ENCODE assay signal across 27 mouse cellular contexts in the genomic region with DNA sequence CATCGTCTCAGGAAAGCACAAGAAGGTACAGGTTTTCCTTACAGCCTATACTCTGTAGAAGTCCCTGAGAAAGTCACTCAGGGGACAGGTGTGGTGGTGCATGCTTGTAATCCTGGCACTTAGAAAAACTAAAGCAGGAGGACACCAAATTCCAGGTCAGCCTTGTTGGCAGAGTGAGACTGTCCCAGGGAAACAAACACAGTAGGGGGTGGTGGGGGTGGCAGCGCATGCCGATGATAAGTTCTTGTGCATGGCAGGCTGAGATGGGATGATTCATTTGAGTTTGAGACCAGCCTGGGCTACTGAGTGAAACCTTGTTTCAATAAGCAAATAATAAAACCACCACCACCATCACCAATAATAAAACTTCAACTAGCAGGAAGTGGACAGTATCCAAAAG. TPM values are rescaled to one million over a fixed set of nuclear protein-coding genes. Genes with fewer than 3 reads are reported as not detected.
DNase-seq lines count a peak whose midpoint lies in the region; ATAC-seq and TF ChIP-seq lines count a peak whose summit lies in the region.
"Had no signal": no experiment of that assay in that cellular context is flagged by ENCODE, and none has a peak within 500 bp of the region (broad histone marks: within the 10 kb centered on the region; RNA-seq: fewer than 3 reads in every experiment).

No protein-coding gene starts in this region.

- no peak for TF ChIP-seq RAD21 in CH12.LX (IDR thresholded peaks at IDR 0.05; ENCODE audit: low read depth, low read length)

- H3K36me3 ChIP-seq in liver, embryonic 12.5 days: peaks cover 83% of the 10 kb centered on the region
- peaks cover 0 to 36% of the 10 kb centered on the region in 2 experiments for H3K36me3 ChIP-seq in CH12.LX (replicated peaks in 1 of 2; ENCODE audit: control insufficient read depth in 1 of 2, insufficient read depth in 1 of 2, low read length in 1 of 2)
- H3K36me3 ChIP-seq: hindbrain, embryonic 13.5 days; limb, embryonic 10.5 days; limb, embryonic 15.5 days; stomach, embryonic 15.5 days had no signal

- H3K4me3 ChIP-seq in liver, embryonic 12.5 days: no peak overlapping the region
- no peak overlapping the region for H3K4me3 ChIP-seq in CH12.LX (replicated peaks in 1 of 3; ENCODE audit: low read depth in 2 of 3, low read length in 2 of 3, poor library complexity in 1 of 3)
- no peak overlapping the region for H3K4me3 ChIP-seq in cerebellum, adult 2 months (replicated peaks; ENCODE audit: insufficient read depth, low read depth, low read length)
- H3K4me3 ChIP-seq in lung, adult 2 months (replicated peaks; ENCODE audit: extremely low read depth, low read depth, low read length): no peak overlapping the region
- H3K4me3 ChIP-seq: forebrain, embryonic 13.5 days; hindbrain, embryonic 13.5 days; limb, embryonic 10.5 days; limb, embryonic 15.5 days; stomach, embryonic 15.5 days had no signal

- no peak for DNase-seq in liver
- DNase-seq in CH12.LX (ENCODE audit: extremely low read depth): no peak
- DNase-seq in cerebellum, adult 2 months: peak; percentile 54 to 81
- DNase-seq in cerebellum, postnatal 14 days: peak; percentile 23 to 39
- no peak for DNase-seq in embryo, embryonic 10 days (ENCODE audit: low spot score)
- DNase-seq in frontal cortex, adult 2 months (ENCODE audit: extremely low spot score in 1 of 2, low spot score in 1 of 2): no peak
- DNase-seq in lung, adult 2 months: no peak
- DNase-seq: adrenal gland, adult 2 months; gastrocnemius, postnatal 14 days; heart, postnatal 36 days; kidney, adult 9 months; kidney, postnatal 10 days; lung, embryonic 14.5 days; lung, postnatal 14 days; midbrain, embryonic 14.5 days; thymus, adult 18-20 months; thymus, postnatal 25 days had no signal

- no peak for ATAC-seq in liver, embryonic 12.5 days
- ATAC-seq: activated CD4-positive, CD25-positive, alpha-beta regulatory T cell, adult 4 months; CD4-positive, CD25-positive, alpha-beta regulatory T cell, adult 4 months; forebrain, embryonic 13.5 days; intestine, embryonic 16.5 days had no signal

- H3K27me3 ChIP-seq in liver, embryonic 12.5 days (replicated peaks): no peaks in the 10 kb centered on the region
- H3K27me3 ChIP-seq in CH12.LX (replicated peaks): no peaks in the 10 kb centered on the region
- no peaks in the 10 kb centered on the region for H3K27me3 ChIP-seq in cerebellum, adult 2 months (ENCODE audit: control insufficient read depth, insufficient read depth, low read length)
- H3K27me3 ChIP-seq: forebrain, embryonic 13.5 days; hindbrain, embryonic 13.5 days; limb, embryonic 15.5 days; stomach, embryonic 15.5 days had no signal

- H3K4me2 ChIP-seq in liver, embryonic 12.5 days: no peak overlapping the region
- H3K4me2 ChIP-seq in CH12.LX (ENCODE audit: insufficient read depth, low read depth, poor library complexity, severe bottlenecking): peak overlapping the region; percentile 98
- H3K4me2 ChIP-seq: forebrain, embryonic 13.5 days; heart, embryonic 11.5 days; hindbrain, embryonic 13.5 days; limb, embryonic 15.5 days; lung, embryonic 14.5 days; stomach, embryonic 15.5 days had no signal

- H3K9ac ChIP-seq in liver, embryonic 12.5 days: no peak overlapping the region
- no peak overlapping the region; the same call in 1 of the 2 replicates for H3K9ac ChIP-seq in CH12.LX (ENCODE audit: insufficient read depth, low read depth)
- H3K9ac ChIP-seq: forebrain, embryonic 13.5 days; hindbrain, embryonic 13.5 days; limb, embryonic 15.5 days; lung, embryonic 14.5 days; stomach, embryonic 15.5 days had no signal

- dilution Hi-C loops in CH12.LX (cut with MboI; ENCODE audit: extremely low pct_ligation_motif_present, extremely low pct_unique_long_range_greater_than_20kb, low sequenced_read_pairs): no loop called here

- H3K79me2 ChIP-seq in CH12.LX (replicated peaks; ENCODE audit: control insufficient read depth, extremely low read depth, insufficient read depth, poor library complexity, severe bottlenecking): peaks cover 13% of the 10 kb centered on the region

- no peak for TF ChIP-seq CTCF in CH12.LX (conservative IDR thresholded peaks at IDR 0.05 in 1 of 2, IDR thresholded peaks at IDR 0.05 in 1 of 2; ENCODE audit: low read depth in 2 of 2, low read length in 2 of 2)
- no peak for TF ChIP-seq CTCF in cerebellum, adult 2 months (IDR thresholded peaks at IDR 0.05; ENCODE audit: borderline replicate concordance, insufficient read depth, low read depth, low read length)
- TF ChIP-seq CTCF in lung, adult 2 months (IDR thresholded peaks at IDR 0.05; ENCODE audit: insufficient read depth, low read length): no peak

- H3K4me1 ChIP-seq in liver, embryonic 12.5 days: peaks cover 97% of the 10 kb centered on the region
- H3K4me1 ChIP-seq in CH12.LX (ENCODE audit: control insufficient read depth in 1 of 2, insufficient read depth in 2 of 2): peaks cover 0 to 36% of the 10 kb centered on the region in 2 experiments; a peak in 2 of 4 replicates
- H3K4me1 ChIP-seq in cerebellum, adult 2 months (ENCODE audit: control insufficient read depth, insufficient read depth, low read length): peaks cover 9% of the 10 kb centered on the region
- no peaks in the 10 kb centered on the region for H3K4me1 ChIP-seq in lung, adult 2 months (ENCODE audit: control insufficient read depth, insufficient read depth, low read length)

- no peaks in the 10 kb centered on the region for H3K9me3 ChIP-seq in liver, embryonic 12.5 days (replicated peaks)
- H3K9me3 ChIP-seq in CH12.LX (replicated peaks; ENCODE audit: low read length): no peaks in the 10 kb centered on the region
- H3K9me3 ChIP-seq: forebrain, embryonic 13.5 days; hindbrain, embryonic 13.5 days; limb, embryonic 10.5 days; limb, embryonic 15.5 days; stomach, embryonic 15.5 days had no signal

- WGBS in liver, embryonic 12.5 days (ENCODE audit: insufficient replicate concordance): 79% methylated on average over 3 of the region's 3 CpGs
- 26% methylated on average over 3 of the region's 3 CpGs for WGBS in cerebellum, adult 2 months
- WGBS in lung, adult 2 months: 90% methylated on average over 3 of the region's 3 CpGs

- TF ChIP-seq POLR2A in CH12.LX (IDR thresholded peaks at IDR 0.05; ENCODE audit: low read depth, low read length): no peak
- no peak for TF ChIP-seq POLR2A in cerebellum, adult 2 months (IDR thresholded peaks at IDR 0.05; ENCODE audit: borderline replicate concordance, insufficient read depth, low read length)
- TF ChIP-seq POLR2A in lung, adult 2 months (IDR thresholded peaks at IDR 0.05; ENCODE audit: borderline replicate concordance, extremely low read depth, low read depth, low read length): no peak

- in situ Hi-C loops in CH12.LX (cut with MboI; ENCODE audit: low pct_ligation_motif_present, low pct_unique_long_range_greater_than_20kb, low sequenced_read_pairs): no loop called here

- TF ChIP-seq EP300 in CH12.LX (IDR thresholded peaks at IDR 0.05; ENCODE audit: low read length): no peak

- H3K27ac ChIP-seq in liver, embryonic 12.5 days: peak overlapping the region; percentile 55
- no peak overlapping the region for H3K27ac ChIP-seq in CH12.LX (ENCODE audit: insufficient read depth, low read depth)
- no peak overlapping the region for H3K27ac ChIP-seq in cerebellum, adult 2 months (ENCODE audit: insufficient read depth, low read length)
- H3K27ac ChIP-seq: forebrain, embryonic 13.5 days; hindbrain, embryonic 13.5 days; limb, embryonic 10.5 days; limb, embryonic 15.5 days; stomach, embryonic 15.5 days had no signal

TF ChIP-seq in CH12.LX, 34 proteins besides CTCF, POLR2A, EP300 and RAD21:
- TF ChIP-seq MEF2A (IDR thresholded peaks at IDR 0.05; ENCODE audit: borderline replicate concordance, low read depth, low read length): no peak
- TF ChIP-seq MXI1 (IDR thresholded peaks at IDR 0.05; ENCODE audit: low read depth, low read length): no peak
- no peak for TF ChIP-seq USF2 (conservative IDR thresholded peaks at IDR 0.05; ENCODE audit: low read depth, low read length)
- TF ChIP-seq RCOR1 (conservative IDR thresholded peaks at IDR 0.05; ENCODE audit: low read depth, low read length): no peak
- no peak for TF ChIP-seq IRF4 (IDR thresholded peaks at IDR 0.05; ENCODE audit: low read depth, low read length)
- TF ChIP-seq NRF1 (IDR thresholded peaks at IDR 0.05; ENCODE audit: low read depth, low read length): no peak
- no peak for TF ChIP-seq TCF12 (IDR thresholded peaks at IDR 0.05; ENCODE audit: low read depth, low read length)
- TF ChIP-seq E2F4 (IDR thresholded peaks at IDR 0.05; ENCODE audit: insufficient replicate concordance, low read depth, low read length): no peak
- TF ChIP-seq PAX5 (IDR thresholded peaks at IDR 0.05; ENCODE audit: low read length): no peak
- no peak for TF ChIP-seq JUN (IDR thresholded peaks at IDR 0.05; ENCODE audit: insufficient read depth, low read depth, low read length)
- no peak for TF ChIP-seq UBTF (IDR thresholded peaks at IDR 0.05; ENCODE audit: low read depth, low read length)
- no peak for TF ChIP-seq MAX (IDR thresholded peaks at IDR 0.05; ENCODE audit: low read length)
- no peak for TF ChIP-seq TBP (conservative IDR thresholded peaks at IDR 0.05; ENCODE audit: low read depth, low read length)
- TF ChIP-seq ZMIZ1 (IDR thresholded peaks at IDR 0.05; ENCODE audit: low read depth, low read length): no peak
- no peak for TF ChIP-seq ELF1 (IDR thresholded peaks at IDR 0.05; ENCODE audit: low read depth, low read length)

RNA-seq across cellular contexts. Expression of a gene that starts 49.2 kb away (rescaled TPM):
- polyA plus RNA-seq in liver, embryonic 12.5 days (2016; fragmentation: Nextera tagmentation; extraction: Ambion mirVana): 34.1 and 37.6 TPM in 2 replicates
- total RNA-seq in CH12.LX (2012; rRNA removed) (15.9 and 17.5 TPM in 2 replicates), CH12.LX (2014; rRNA removed) (5.8 and 6.9 TPM in 2 replicates)
- polyA plus RNA-seq in CH12.LX (2012; ENCODE audit: insufficient read length, low read depth): 16.2 and 18.4 TPM in 2 replicates
- 18.7 and 19.8 TPM in 2 replicates for polyA plus RNA-seq in cerebellum, adult 2 months (2012; rRNA removed)
- 51.7 and 66.9 TPM in 2 replicates for polyA plus RNA-seq in frontal cortex, adult 2 months (2012; rRNA removed)
- polyA plus RNA-seq in lung, adult 2 months (2012; rRNA removed): 9.5 and 11.3 TPM in 2 replicates

Comparison
In these comparisons a context has a peak if more than half of its experiments do, and no peak if none do; other contexts are left out.
1. DNase-seq: peak in cerebellum, adult 2 months (2 of 2) and cerebellum, postnatal 14 days (2 of 2); none in liver (single experiment), CH12.LX (single experiment), embryo, embryonic 10 days (single experiment), frontal cortex, adult 2 months (0 of 2) and lung, adult 2 months (single experiment).